Mouse (Mus musculus) cortical plate, adult 2 months (tissue): Measurements from ENCODE around the gene Btn2a2.

Source experiments
- CTCF ChIP-seq: fragments of 200-500 bp; IDR thresholded peaks from 2 replicates; pipeline ENCODE4 v1.5.1; 2011; ENCODE audit warnings: mild to moderate bottlenecking, control low read depth, low read length; ENCODE audit not compliant: insufficient read depth; ENCODE audit errors: extremely low read depth
- POLR2A ChIP-seq: fragments of 200-500 bp; IDR thresholded peaks from 2 replicates; pipeline ENCODE4 v1.6.1; 2011; ENCODE audit warnings: mild to moderate bottlenecking, low read length, control low read depth; ENCODE audit not compliant: insufficient read depth; ENCODE audit errors: extremely low read depth

DNA sequence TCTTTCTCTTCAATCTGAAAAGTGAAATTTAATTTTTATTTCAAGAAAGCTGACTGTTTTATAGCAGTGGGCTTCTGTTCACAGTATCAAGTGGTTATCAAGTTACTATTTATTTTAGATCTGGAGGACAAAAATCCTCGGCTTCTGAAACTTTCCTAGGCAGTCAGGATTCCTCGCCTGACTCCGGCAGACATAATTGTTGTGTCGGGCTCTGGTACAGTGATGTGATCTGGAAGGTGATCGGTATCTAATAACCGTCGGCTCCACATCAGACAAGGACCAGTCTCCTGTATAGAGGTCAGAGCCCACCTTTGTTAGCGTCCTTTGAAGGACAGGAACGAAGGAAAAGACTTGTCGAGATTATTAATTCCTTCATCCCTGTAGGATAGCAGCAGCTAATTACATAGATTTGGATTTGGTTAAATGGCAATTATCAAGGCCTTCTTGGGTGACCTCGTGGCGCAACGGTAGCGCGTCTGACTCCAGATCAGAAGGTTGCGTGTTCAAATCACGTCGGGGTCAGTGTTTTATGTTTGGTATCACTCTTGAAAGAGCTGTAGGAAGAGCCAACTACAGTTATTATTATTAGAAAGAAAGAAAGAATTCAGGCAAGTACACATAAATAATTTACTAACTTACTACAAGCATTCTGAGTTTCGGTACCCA, 9.1 kb upstream of the Btn2a2 start:
- TF ChIP-seq CTCF (no peak), POLR2A (no peak)
